Mouse (Mus musculus) heart, adult 2 months (tissue): Measurements from ENCODE around the gene Ints14. TPM values are rescaled to one million over a fixed set of nuclear protein-coding genes. Genes with fewer than 3 reads are reported as not detected.

Experiments used
- DNase-seq, 2 experiments: peaks; one replicate each; pipeline ENCODE4 v3.0.0; 2021
- H3K27ac ChIP-seq: fragments of 200-600 bp; 2 replicates; pipeline ENCODE4 v1.8.1; 2022
- H3K27me3 ChIP-seq: fragments of 200-500 bp; 2 replicates; pipeline ENCODE4 v1.6.1; 2012; ENCODE audit warnings: mild to moderate bottlenecking, low read length, inconsistent platforms, mixed read lengths; ENCODE audit not compliant: control insufficient read depth, insufficient read depth
- H3K36me3 ChIP-seq: fragments of 200-500 bp; 2 replicates; pipeline ENCODE4 v1.6.1; 2012; ENCODE audit warnings: low read length, inconsistent platforms; ENCODE audit not compliant: control insufficient read depth, insufficient read depth
- H3K4me1 ChIP-seq: fragments of 200-500 bp; 2 replicates; pipeline ENCODE4 v1.6.1; 2011; ENCODE audit warnings: low read length; ENCODE audit not compliant: control insufficient read depth, insufficient read depth
- H3K4me3 ChIP-seq: fragments of 200-600 bp; 2 replicates; pipeline ENCODE4 v1.8.1; 2022
- H3K79me2 ChIP-seq: fragments of 200-500 bp; replicated peaks from 2 replicates; pipeline ENCODE4 v1.6.1; 2012; ENCODE audit warnings: mild to moderate bottlenecking, inconsistent platforms, low read length, moderate library complexity, mixed read lengths; ENCODE audit not compliant: control insufficient read depth, insufficient read depth
- H3K9ac ChIP-seq: fragments of 200-500 bp; 2 replicates; pipeline ENCODE4 v1.6.1; 2012; ENCODE audit warnings: low read depth, mild to moderate bottlenecking, control low read depth, inconsistent platforms, low read length, mixed read lengths
- CTCF ChIP-seq: fragments of 200-600 bp; IDR thresholded peaks from 2 replicates; pipeline ENCODE4 v1.8.1; 2022; ENCODE audit warnings: antibody characterized with exemption, mild to moderate bottlenecking, moderate library complexity
- EP300 ChIP-seq: fragments of 200-500 bp; IDR thresholded peaks from 2 replicates; pipeline ENCODE4 v1.6.1; 2011; ENCODE audit warnings: low read depth, low read length, control low read depth; ENCODE audit not compliant: insufficient read depth
- POLR2A ChIP-seq: fragments of 200-500 bp; IDR thresholded peaks from 2 replicates; pipeline ENCODE4 v1.6.1; 2011; ENCODE audit warnings: mild to moderate bottlenecking, low read depth, low read length, control low read depth; ENCODE audit not compliant: insufficient read depth
- WGBS: fragments of 180-500 bp; shearing (Covaris S2); methylation state at CpG from one replicate; pipeline ENCODE4 v1.1.7; 2018; 5-methylcytosine and 5-hydroxymethylcytosine counted together
- intact Hi-C: fragments of 180-260 bp; cut with DNase I; formaldehyde crosslinking; loops from one replicate; pipeline ENCODE4 v1.15.1; 2025
- polyA plus RNA-seq: library from polyadenylated mRNA; depleted of rRNA; stranded (reverse); fragments of >200 nt; gene quantifications from 2 replicates; pipeline ENCODE4 v1.2.3, GENCODE M21; 2012
- total RNA-seq, 2 experiments: library from RNA; stranded (reverse); gene quantifications; 2 replicates each; pipeline ENCODE4 v1.2.3; 2021

Ints14 gene
- total and polyA plus RNA-seq, 3 experiments, result 11.0 to 15.3 (median 14.0) TPM

- 85% methylated on average over 3 of the region's 3 CpGs for WGBS
- Histone ChIP-seq H3K79me2 (no peaks in the 10 kb centered on the region), H3K36me3 (0 out of 2 replicates have a peak, but pooled peaks cover 2% of the 10 kb centered on the region), H3K27ac (no peak overlapping the region), H3K27me3 (no peaks in the 10 kb centered on the region; the same call in none of the 2 replicates), H3K4me1 (no peaks in the 10 kb centered on the region; the same call in 1 of the 2 replicates), H3K9ac (no peak overlapping the region), H3K4me3 (no peak overlapping the region)
- intact Hi-C loops, result loop anchor here (5.0 kb wide), 1 partner anchor 180 kb away; no protein-coding TSS in a partner anchor
- TF ChIP-seq CTCF, result no peak
- TF ChIP-seq EP300, result no peak
- no peak for TF ChIP-seq POLR2A
- DNase-seq, result no peak
These were observed 3.4 kb upstream of the Ints14 start for GRCm38 (mm10) chr9:64957276-64957675.

DNA sequence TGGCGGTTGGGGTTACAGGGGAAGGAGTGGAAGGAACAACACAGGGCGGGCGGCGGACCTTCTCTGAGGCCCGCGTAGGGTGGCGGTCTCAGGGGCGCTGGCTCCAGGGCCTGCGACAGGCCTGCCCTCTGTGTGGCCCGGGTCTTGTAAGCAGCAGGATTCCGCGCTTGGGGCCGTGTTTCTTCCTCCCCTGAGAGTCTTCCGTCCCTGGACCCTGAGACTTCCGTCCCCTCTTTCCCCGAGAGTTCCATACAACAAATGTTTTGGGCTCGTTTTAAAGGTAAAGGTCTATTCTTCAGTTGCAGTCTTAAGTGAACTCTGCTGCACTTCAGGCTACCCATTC, 244 bp downstream of the Ints14 start:
- under 1% methylated on average over 17 of the region's 17 CpGs for WGBS
- 0 out of 2 replicates have a peak, but pooled peaks cover 6% of the 10 kb centered on the region for H3K36me3 ChIP-seq
- peak overlapping the region; percentile 97 for H3K9ac ChIP-seq
- intact Hi-C loops, result loop anchor here (2.0 to 5.0 kb wide), 2 partner anchors 569 to 620 kb away; partner anchors contain the start of gene Dis3l
- H3K79me2 ChIP-seq, result peaks cover 3% of the 10 kb centered on the region; the same call in 1 of the 2 replicates
- TF ChIP-seq EP300, result no peak
- no peak for TF ChIP-seq POLR2A
- no peak for TF ChIP-seq CTCF
- peak overlapping the region; percentile 97 for H3K4me3 ChIP-seq
- H3K27me3 ChIP-seq, result no peaks in the 10 kb centered on the region
- no peaks in the 10 kb centered on the region; the same call in 1 of the 2 replicates for H3K4me1 ChIP-seq
- H3K27ac ChIP-seq, result peak overlapping the region; percentile 88
- no peak for DNase-seq

DNA sequence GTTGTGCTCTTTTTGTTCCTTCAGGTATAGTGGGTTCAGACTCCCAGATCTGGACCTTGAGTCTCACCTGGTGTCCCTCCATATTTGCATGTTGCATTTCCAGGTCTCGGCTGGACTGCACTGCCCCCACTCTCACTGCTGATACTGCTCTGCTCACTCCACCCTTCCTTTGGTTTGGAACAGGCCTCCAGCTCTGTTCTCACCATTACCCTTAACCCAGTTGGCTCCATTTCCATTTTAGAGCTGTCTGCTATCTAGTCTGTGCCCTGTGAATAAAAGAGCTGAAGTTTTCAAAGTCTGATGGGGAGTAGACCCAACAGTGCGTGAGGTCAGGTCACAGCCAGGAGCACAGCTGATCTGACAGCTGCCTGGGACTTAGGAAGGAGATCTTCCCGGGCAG, 19.8 kb downstream of the Ints14 start:
- WGBS, result 43% methylated on average over 3 of the region's 3 CpGs
- no peak for DNase-seq
- Histone ChIP-seq H3K79me2 (no peaks in the 10 kb centered on the region), H3K4me1 (no peaks in the 10 kb centered on the region), H3K9ac (no peak overlapping the region), H3K4me3 (no peak overlapping the region), H3K27me3 (no peaks in the 10 kb centered on the region), H3K27ac (no peak overlapping the region), H3K36me3 (peaks cover 2% of the 10 kb centered on the region; the same call in 1 of the 2 replicates)
- intact Hi-C loops, result loop anchor here (10.0 kb wide), 1 partner anchor 144 kb away; no protein-coding TSS in a partner anchor
- TF ChIP-seq EP300, result no peak
- no peak for TF ChIP-seq CTCF
- TF ChIP-seq POLR2A, result no peak

- peaks cover 2% of the 10 kb centered on the region; the same call in 1 of the 2 replicates for H3K36me3 ChIP-seq
- 51% methylated on average over 1 of the region's 1 CpGs for WGBS
- no peak overlapping the region for H3K27ac ChIP-seq
- intact Hi-C loops, result loop anchor here (10.0 kb wide), 1 partner anchor 143 kb away; no protein-coding TSS in a partner anchor
- no peaks in the 10 kb centered on the region for H3K27me3 ChIP-seq
- H3K4me3 ChIP-seq, result no peak overlapping the region
- TF ChIP-seq POLR2A (no peak), EP300 (no peak), CTCF (no peak)
- no peak for DNase-seq
- no peak overlapping the region for H3K9ac ChIP-seq
- H3K79me2 ChIP-seq, result no peaks in the 10 kb centered on the region
- H3K4me1 ChIP-seq, result no peaks in the 10 kb centered on the region
These were observed 21.2 kb downstream of the Ints14 start for GRCm38 (mm10) chr9:64981904-64982303.

GRCm38 (mm10) chr9:64985037-64985794, 24.5 kb downstream of the Ints14 start:
- intact Hi-C loops, result loop anchor here (10.0 kb wide), 1 partner anchor 140 kb away; no protein-coding TSS in a partner anchor
- Histone ChIP-seq H3K27ac (no peak overlapping the region), H3K4me1 (no peaks in the 10 kb centered on the region), H3K79me2 (no peaks in the 10 kb centered on the region), H3K4me3 (no peak overlapping the region), H3K36me3 (peaks cover under 1% of the 10 kb centered on the region; the same call in 1 of the 2 replicates), H3K9ac (no peak overlapping the region), H3K27me3 (no peaks in the 10 kb centered on the region)
- 28% methylated on average over 8 of the region's 8 CpGs for WGBS
- TF ChIP-seq POLR2A (no peak), CTCF (no peak), EP300 (no peak)
- no peak for DNase-seq

- no peak overlapping the region for H3K9ac ChIP-seq
- no peak overlapping the region for H3K4me3 ChIP-seq
- intact Hi-C loops, result loop anchor here (10.0 kb wide), 1 partner anchor 139 kb away; no protein-coding TSS in a partner anchor
- no peak for DNase-seq
- 64% methylated on average over 9 of the region's 9 CpGs for WGBS
- peaks cover 2% of the 10 kb centered on the region; the same call in 1 of the 2 replicates for H3K36me3 ChIP-seq
- H3K4me1 ChIP-seq, result no peaks in the 10 kb centered on the region
- TF ChIP-seq POLR2A (no peak), EP300 (no peak), CTCF (no peak)
- no peak overlapping the region for H3K27ac ChIP-seq
- no peaks in the 10 kb centered on the region for H3K79me2 ChIP-seq
- H3K27me3 ChIP-seq, result no peaks in the 10 kb centered on the region
These were observed 25.1 kb downstream of the Ints14 start for GRCm38 (mm10) chr9:64985807-64986206.
